Mouse (Mus musculus) forebrain, embryonic 16.5 days (tissue): ENCODE data around the gene Kif1a. TPM values are rescaled to one million over a fixed set of nuclear protein-coding genes. Genes with fewer than 3 reads are reported as not detected.
A peak's percentile ranks its signal among the peaks of the same experiment; 100 is the strongest.

Experiments
- ATAC-seq: fragments of 200-750 bp; cut with Nextera tagmentation; 2 replicates; pipeline ENCODE4 v1.8.0; 2017; ENCODE audit warnings: mild to moderate bottlenecking, moderate library complexity
- H3K27ac ChIP-seq: fragments of 300-500 bp; sonication (generic); 2 replicates; pipeline ENCODE4 v1.5.1; 2014; ENCODE audit warnings: low read length, control low read depth
- H3K27me3 ChIP-seq: fragments of 300-500 bp; sonication (generic); replicated peaks from 2 replicates; pipeline ENCODE4 v1.6.1; 2014; ENCODE audit warnings: low read length; ENCODE audit not compliant: control insufficient read depth, insufficient read depth
- H3K36me3 ChIP-seq: fragments of 300-500 bp; sonication (generic); 2 replicates; pipeline ENCODE4 v1.6.1; 2014; ENCODE audit not compliant: control insufficient read depth, insufficient read depth
- H3K4me1 ChIP-seq: fragments of 300-500 bp; sonication (generic); replicated peaks from 2 replicates; pipeline ENCODE4 v1.6.1; 2014; ENCODE audit warnings: low read length; ENCODE audit not compliant: control insufficient read depth, insufficient read depth
- H3K4me2 ChIP-seq: fragments of 300-500 bp; sonication (generic); 2 replicates; pipeline ENCODE4 v1.6.1; 2014; ENCODE audit warnings: mild to moderate bottlenecking, low read length, control low read depth
- H3K4me3 ChIP-seq: fragments of 300-500 bp; sonication (generic); replicated peaks from 2 replicates; pipeline ENCODE4 v1.5.1; 2014; ENCODE audit warnings: mild to moderate bottlenecking, low read length, control low read depth
- H3K9ac ChIP-seq: fragments of 300-500 bp; sonication (generic); replicated peaks from 2 replicates; pipeline ENCODE4 v1.6.1; 2014; ENCODE audit warnings: low read depth, low read length, control low read depth
- H3K9me3 ChIP-seq: fragments of 300-500 bp; sonication (generic); 2 replicates; pipeline ENCODE4 v1.6.1; 2016; ENCODE audit warnings: low read length; ENCODE audit not compliant: control insufficient read depth
- WGBS: fragments of 180-500 bp; shearing (Covaris S2); extraction: QIAGEN DNeasy Blood & Tissue Kit; methylation state at CpG from one replicate; pipeline ENCODE4 v1.1.7; 2014; 5-methylcytosine and 5-hydroxymethylcytosine counted together
- polyA plus RNA-seq: library from polyadenylated mRNA; unstranded; fragments of >200 nt; fragmentation: Nextera tagmentation; extraction: Ambion mirVana; gene quantifications from 2 replicates; pipeline ENCODE4 v1.2.1, GENCODE M21; 2015

The Kif1a gene
- 322 and 396 TPM in 2 replicates for polyA plus RNA-seq

- Histone ChIP-seq H3K27me3 (no peaks in the 10 kb centered on the region), H3K9me3 (no peaks in the 10 kb centered on the region), H3K36me3 (no peaks in the 10 kb centered on the region), H3K4me3 (peak within 1 kb of the TSS; percentile 93), H3K27ac (peak within 1 kb of the TSS; percentile 93), H3K9ac (peak within 1 kb of the TSS; percentile 93), H3K4me2 (peak within 1 kb of the TSS; percentile 90), H3K4me1 (peaks cover 24% of the 10 kb centered on the region)
- ATAC-seq, result peak; percentile 94
- under 1% methylated on average over 39 of the region's 39 CpGs for WGBS
Measured at GRCm38 (mm10) chr1:93101571-93102061, at the start of gene Kif1a. TSS of gene Kif1a (minus strand) at chr1:93101951.

GRCm38 (mm10) chr1:93150907-93151661, 49.3 kb upstream of the Kif1a start:
- Histone ChIP-seq H3K9me3 (no peaks in the 10 kb centered on the region), H3K36me3 (no peaks in the 10 kb centered on the region), H3K27me3 (no peaks in the 10 kb centered on the region), H3K4me2 (no peak overlapping the region), H3K27ac (no peak overlapping the region), H3K4me1 (no peaks in the 10 kb centered on the region), H3K4me3 (no peak overlapping the region), H3K9ac (no peak overlapping the region)
- 75% methylated on average over 2 of the region's 2 CpGs for WGBS
- ATAC-seq, result no peak

DNA sequence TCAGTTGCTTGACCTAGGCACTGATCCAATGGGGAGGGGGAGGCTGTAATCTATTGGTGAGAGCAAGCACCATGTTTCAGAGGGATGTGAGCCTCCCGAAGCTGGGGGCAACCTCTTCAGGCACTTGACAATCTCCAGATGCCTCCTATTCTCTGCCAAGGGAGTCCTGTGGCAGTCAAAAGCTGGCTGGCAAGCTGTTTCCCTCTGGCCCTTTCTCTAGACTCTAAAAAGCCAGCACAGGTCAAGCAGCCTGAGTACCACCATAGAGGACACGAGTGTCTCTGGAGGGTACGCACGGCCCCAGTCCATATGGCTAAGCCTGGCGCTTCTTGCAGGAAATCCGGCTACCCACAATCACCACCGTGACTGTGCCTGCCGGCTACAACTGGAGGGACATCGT, 42.4 kb upstream of the Kif1a start:
- Histone ChIP-seq H3K4me2 (no peak overlapping the region), H3K27me3 (no peaks in the 10 kb centered on the region), H3K4me1 (no peaks in the 10 kb centered on the region), H3K36me3 (no peaks in the 10 kb centered on the region), H3K9ac (no peak overlapping the region), H3K9me3 (no peaks in the 10 kb centered on the region), H3K27ac (no peak overlapping the region), H3K4me3 (no peak overlapping the region)
- WGBS, result 83% methylated on average over 9 of the region's 9 CpGs
- ATAC-seq, result no peak

GRCm38 (mm10) chr1:93142871-93143270, 41.1 kb upstream of the Kif1a start:
- 96% methylated on average over 1 of the region's 1 CpGs for WGBS
- no peak overlapping the region for H3K4me3 ChIP-seq
- no peaks in the 10 kb centered on the region for H3K9me3 ChIP-seq
- no peaks in the 10 kb centered on the region for H3K27me3 ChIP-seq
- no peak overlapping the region for H3K9ac ChIP-seq
- H3K4me1 ChIP-seq, result no peaks in the 10 kb centered on the region
- ATAC-seq, result no peak
- no peak overlapping the region for H3K27ac ChIP-seq
- H3K36me3 ChIP-seq, result no peaks in the 10 kb centered on the region
- no peak overlapping the region for H3K4me2 ChIP-seq

DNA sequence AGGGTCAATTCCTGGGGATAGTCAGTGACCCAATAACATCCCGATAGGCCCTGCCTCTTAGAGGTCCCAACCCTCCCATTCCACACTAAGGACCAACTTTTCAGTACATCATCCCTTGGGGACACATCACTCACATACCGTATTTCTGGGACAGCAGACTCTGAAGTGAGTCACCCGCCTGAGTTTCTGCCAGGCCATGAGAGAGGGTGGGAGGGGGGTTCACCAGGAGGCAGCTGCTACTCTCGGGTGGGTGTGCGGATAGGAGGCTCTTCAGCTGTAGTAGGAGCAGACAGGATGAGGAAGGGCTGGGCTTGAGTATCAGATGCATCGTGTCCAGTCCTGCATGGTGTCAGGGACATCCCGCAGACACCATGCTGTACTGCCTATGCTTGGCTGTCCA, 38.0 kb upstream of the Kif1a start:
- H3K36me3 ChIP-seq, result no peaks in the 10 kb centered on the region
- WGBS, result 89% methylated on average over 7 of the region's 7 CpGs
- no peaks in the 10 kb centered on the region for H3K4me1 ChIP-seq
- H3K9ac ChIP-seq, result no peak overlapping the region
- ATAC-seq, result no peak
- no peaks in the 10 kb centered on the region for H3K9me3 ChIP-seq
- H3K4me2 ChIP-seq, result no peak overlapping the region
- no peaks in the 10 kb centered on the region for H3K27me3 ChIP-seq
- H3K27ac ChIP-seq, result no peak overlapping the region
- no peak overlapping the region for H3K4me3 ChIP-seq

GRCm38 (mm10) chr1:93138534-93138933, 36.8 kb upstream of the Kif1a start:
- ATAC-seq, result no peak
- Histone ChIP-seq H3K27me3 (no peaks in the 10 kb centered on the region), H3K4me3 (no peak overlapping the region), H3K36me3 (no peaks in the 10 kb centered on the region), H3K9me3 (no peaks in the 10 kb centered on the region), H3K27ac (no peak overlapping the region), H3K4me2 (no peak overlapping the region), H3K4me1 (no peaks in the 10 kb centered on the region), H3K9ac (no peak overlapping the region)
- WGBS, result 75% methylated on average over 6 of the region's 6 CpGs

DNA sequence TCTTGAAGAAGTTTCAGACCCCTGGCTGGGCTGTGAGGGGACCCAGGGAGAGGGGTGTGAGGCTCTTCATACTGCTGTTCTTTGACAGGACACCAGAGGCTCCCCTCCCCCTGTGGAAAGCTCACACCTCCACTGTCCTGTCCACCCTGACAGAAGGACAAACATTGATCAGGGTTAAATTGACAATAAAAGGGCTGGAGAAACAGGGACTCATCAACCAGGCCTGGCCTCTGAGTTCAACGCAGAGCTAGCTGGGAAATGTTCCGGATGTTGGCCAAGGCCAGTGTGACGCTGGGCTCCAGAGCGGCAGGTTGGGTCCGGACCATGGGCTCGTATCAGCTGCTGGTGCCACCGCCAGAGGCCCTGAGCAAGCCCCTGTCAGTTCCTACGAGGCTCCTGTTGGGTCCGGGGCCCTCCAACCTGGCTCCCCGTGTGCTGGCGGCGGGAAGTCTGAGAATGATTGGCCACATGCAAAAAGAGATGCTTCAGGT, 33.3 kb upstream of the Kif1a start, which contains the start of gene Agxt:
Gene Agxt (plus strand): TSS at position 205 of the 491 bp plus-strand sequence.
- H3K27ac ChIP-seq, result no peak within 1 kb of the TSS
- no peak for ATAC-seq
- H3K9ac ChIP-seq, result no peak within 1 kb of the TSS
- H3K27me3 ChIP-seq, result no peaks in the 10 kb centered on the region
- no peak within 1 kb of the TSS for H3K4me3 ChIP-seq
- no peaks in the 10 kb centered on the region for H3K9me3 ChIP-seq
- no peaks in the 10 kb centered on the region for H3K4me1 ChIP-seq
- H3K4me2 ChIP-seq, result no peak within 1 kb of the TSS
- no peaks in the 10 kb centered on the region for H3K36me3 ChIP-seq
- 89% methylated on average over 12 of the region's 12 CpGs for WGBS

GRCm38 (mm10) chr1:93132676-93133075, 30.9 kb upstream of the Kif1a start:
- WGBS, result 79% methylated on average over 8 of the region's 8 CpGs
- H3K36me3 ChIP-seq, result no peaks in the 10 kb centered on the region
- H3K27ac ChIP-seq, result no peak overlapping the region
- no peak overlapping the region for H3K4me2 ChIP-seq
- no peaks in the 10 kb centered on the region for H3K4me1 ChIP-seq
- no peak for ATAC-seq
- H3K9me3 ChIP-seq, result no peaks in the 10 kb centered on the region
- no peak overlapping the region for H3K4me3 ChIP-seq
- no peak overlapping the region for H3K9ac ChIP-seq
- H3K27me3 ChIP-seq, result no peaks in the 10 kb centered on the region; the same call in 1 of the 2 replicates

- H3K27ac ChIP-seq, result no peak overlapping the region
- WGBS, result 70% methylated on average over 10 of the region's 10 CpGs
- ATAC-seq, result no peak
- no peak overlapping the region for H3K4me2 ChIP-seq
- no peak overlapping the region for H3K4me3 ChIP-seq
- H3K27me3 ChIP-seq, result no peaks in the 10 kb centered on the region; the same call in 1 of the 2 replicates
- no peak overlapping the region for H3K9ac ChIP-seq
- no peaks in the 10 kb centered on the region for H3K4me1 ChIP-seq
- H3K9me3 ChIP-seq, result no peaks in the 10 kb centered on the region
- no peaks in the 10 kb centered on the region for H3K36me3 ChIP-seq
Measured at GRCm38 (mm10) chr1:93130242-93130983, 28.7 kb upstream of the Kif1a start.
